Mouse (Mus musculus) hindbrain, embryonic 11.5 days (tissue): ENCODE measurements around the gene Ppme1. TPM values are rescaled to one million over a fixed set of nuclear protein-coding genes. Genes with fewer than 3 reads are reported as not detected.
A peak's percentile ranks its signal among the peaks of the same experiment; 100 is the strongest.

Experiments used
- ATAC-seq: fragments of 200-750 bp; cut with Nextera tagmentation; 2 replicates; pipeline ENCODE4 v1.8.0; 2017; ENCODE audit warnings: mild to moderate bottlenecking, moderate TSS enrichment, moderate library complexity; ENCODE audit not compliant: low FRiP score
- DNase-seq: peaks from one replicate; pipeline ENCODE4 v3.0.0-alpha.2; 2015; ENCODE audit warnings: low spot score
- H3K27ac ChIP-seq: fragments of 300-500 bp; sonication (generic); 2 replicates; pipeline ENCODE4 v1.5.1; 2014; ENCODE audit warnings: mild to moderate bottlenecking, low read depth, low read length
- H3K27me3 ChIP-seq: fragments of 300-500 bp; sonication (generic); 2 replicates; pipeline ENCODE4 v1.6.1; 2014; ENCODE audit warnings: mild to moderate bottlenecking, low read length, moderate library complexity, mixed read lengths; ENCODE audit not compliant: control insufficient read depth, insufficient read depth
- H3K36me3 ChIP-seq: fragments of 300-500 bp; sonication (generic); 2 replicates; pipeline ENCODE4 v1.6.1; 2014; ENCODE audit warnings: mild to moderate bottlenecking, low read length, moderate library complexity, mixed read lengths; ENCODE audit not compliant: control insufficient read depth, insufficient read depth
- H3K4me1 ChIP-seq: fragments of 300-500 bp; sonication (generic); replicated peaks from 2 replicates; pipeline ENCODE4 v1.6.1; 2014; ENCODE audit warnings: low read length, mixed read lengths; ENCODE audit not compliant: control insufficient read depth, insufficient read depth
- H3K4me2 ChIP-seq: fragments of 300-500 bp; sonication (generic); replicated peaks from 2 replicates; pipeline ENCODE4 v1.6.1; 2014; ENCODE audit warnings: mild to moderate bottlenecking, low read depth, low read length
- H3K4me3 ChIP-seq: fragments of 300-500 bp; sonication (generic); 2 replicates; pipeline ENCODE4 v1.5.1; 2014; ENCODE audit warnings: low read depth, low read length
- H3K9ac ChIP-seq: fragments of 300-500 bp; sonication (generic); 2 replicates; pipeline ENCODE4 v1.6.1; 2014; ENCODE audit warnings: low read depth, low read length
- H3K9me3 ChIP-seq: fragments of 300-500 bp; sonication (generic); 2 replicates; pipeline ENCODE4 v1.6.1; 2016; ENCODE audit warnings: low read length; ENCODE audit not compliant: control insufficient read depth
- WGBS: fragments of 180-500 bp; shearing (Covaris S2); extraction: QIAGEN DNeasy Blood & Tissue Kit; methylation state at CpG from one replicate; pipeline ENCODE4 v1.1.7; 2014; 5-methylcytosine and 5-hydroxymethylcytosine counted together
- polyA plus RNA-seq: library from polyadenylated mRNA; unstranded; fragments of >200 nt; fragmentation: Nextera tagmentation; extraction: Ambion mirVana; gene quantifications from 2 replicates; pipeline ENCODE4 v1.2.1, GENCODE M21; 2014

Ppme1 gene
- polyA plus RNA-seq: 99.9 and 112 TPM in 2 replicates

DNA sequence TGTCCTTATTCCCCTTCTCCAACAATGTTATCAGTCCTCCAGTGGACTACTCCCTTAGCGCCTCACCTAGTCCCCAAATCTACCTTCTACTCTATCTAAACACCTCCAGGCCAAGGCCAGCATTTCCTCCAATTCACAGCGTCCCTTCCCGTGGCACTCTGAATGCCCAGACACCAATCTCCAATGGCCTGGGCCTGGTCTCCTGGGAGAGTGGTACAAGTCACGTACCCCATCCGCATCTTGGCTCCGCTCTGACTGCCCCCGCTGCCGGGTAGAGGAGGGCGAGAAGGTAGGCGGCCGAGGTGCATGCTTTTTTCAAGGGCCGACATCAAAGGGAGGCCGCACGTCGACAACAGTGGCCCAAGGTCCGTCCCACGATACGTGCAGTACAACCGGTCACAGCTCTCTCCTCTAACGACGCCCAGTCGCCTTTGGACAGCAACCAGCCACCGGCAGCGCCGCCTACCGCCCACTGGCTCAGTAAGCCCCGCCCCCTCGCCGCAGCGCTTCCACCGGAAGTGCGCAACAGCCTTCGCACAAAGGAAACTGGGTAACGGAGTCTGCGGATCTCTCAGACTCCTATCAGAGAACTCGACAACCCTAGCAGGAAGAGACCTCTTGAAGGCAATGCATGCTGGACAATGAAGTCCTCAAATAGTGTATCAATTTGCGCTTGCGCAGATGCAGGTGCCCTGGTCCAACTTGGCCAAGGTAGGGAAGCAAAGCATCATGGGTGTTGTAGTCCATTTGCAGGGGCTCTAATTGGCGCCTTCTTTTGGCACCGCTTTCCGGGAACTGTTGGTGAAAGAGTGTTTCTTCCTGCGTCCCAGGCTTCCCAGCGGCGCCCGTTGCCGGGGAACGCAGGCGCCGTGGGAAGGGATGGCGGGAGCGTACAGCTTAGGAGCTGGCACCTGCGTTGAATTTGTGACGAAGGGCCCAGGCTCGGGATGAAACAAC, at the start of gene Ppme1, which contains the start of gene C2cd3:
Gene Ppme1, minus strand, starts transcription at position 813 of the 957 bp plus-strand sequence.
Gene C2cd3, plus strand, starts transcription at position 739 of the 957 bp plus-strand sequence.
- 0 out of 2 replicates have a peak, but pooled peaks cover 2% of the 10 kb centered on the region for H3K36me3 ChIP-seq
- ATAC-seq: peak; percentile 98
- H3K27ac ChIP-seq: peak within 1 kb of the TSS; percentile 83
- no peaks in the 10 kb centered on the region for H3K4me1 ChIP-seq
- H3K4me3 ChIP-seq: peak within 1 kb of the TSS; percentile 69
- H3K4me2 ChIP-seq: peak within 1 kb of the TSS; percentile 74
- peak within 1 kb of the TSS; percentile 84 for H3K9ac ChIP-seq
- DNase-seq: peak; percentile 98
- WGBS: under 1% methylated on average over 54 of the region's 54 CpGs
- H3K9me3 ChIP-seq: no peaks in the 10 kb centered on the region
- no peaks in the 10 kb centered on the region for H3K27me3 ChIP-seq

DNA sequence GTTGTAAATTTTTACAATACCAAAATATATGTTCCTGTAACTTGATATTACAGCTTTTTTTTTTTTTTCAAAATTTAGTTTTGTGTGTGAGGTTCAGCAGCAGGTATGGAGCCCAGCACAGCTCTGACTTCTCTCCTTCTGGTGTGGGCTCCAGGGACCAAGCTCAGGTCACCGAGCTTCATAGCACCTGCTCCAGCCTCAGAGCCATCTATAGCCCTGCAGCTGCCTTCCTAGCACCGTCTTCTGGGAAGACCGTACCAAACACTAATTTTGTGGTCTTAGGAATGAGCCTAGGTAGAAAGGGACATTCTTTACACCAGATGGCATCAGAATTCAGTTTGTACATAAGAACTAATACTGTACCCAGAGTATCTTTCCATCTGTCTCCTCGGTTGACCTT, 36.6 kb upstream of the Ppme1 start:
- no peaks in the 10 kb centered on the region for H3K9me3 ChIP-seq
- H3K36me3 ChIP-seq: peaks cover 8% of the 10 kb centered on the region; the same call in 1 of the 2 replicates
- H3K9ac ChIP-seq: no peak overlapping the region
- H3K27ac ChIP-seq: no peak overlapping the region
- no peaks in the 10 kb centered on the region for H3K27me3 ChIP-seq
- no peak overlapping the region for H3K4me3 ChIP-seq
- H3K4me2 ChIP-seq: no peak overlapping the region
- DNase-seq: no peak
- H3K4me1 ChIP-seq: no peaks in the 10 kb centered on the region
- no peak for ATAC-seq
- 93% methylated on average over 4 of the region's 4 CpGs for WGBS

DNA sequence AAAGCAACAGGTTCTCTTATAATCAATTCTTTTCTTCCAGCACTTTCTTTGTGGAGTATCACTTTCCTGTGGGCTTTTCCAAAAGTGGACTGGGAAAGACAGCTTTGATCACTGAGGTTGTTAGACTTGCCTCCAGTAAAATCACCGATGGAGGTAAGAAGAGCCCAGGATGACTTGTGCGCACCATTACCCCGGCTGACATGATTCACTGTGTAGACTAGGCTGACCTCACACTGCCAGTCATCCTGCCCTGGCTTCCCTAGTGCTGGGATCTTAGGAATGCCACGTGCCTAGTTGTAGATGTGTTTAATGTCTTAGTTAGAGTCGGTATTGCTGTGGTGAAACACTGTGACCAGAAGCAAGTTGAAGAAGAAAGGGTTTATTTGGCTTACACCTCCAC, 35.6 kb upstream of the Ppme1 start:
- no peak overlapping the region for H3K9ac ChIP-seq
- no peak for ATAC-seq
- DNase-seq: no peak
- H3K4me2 ChIP-seq: no peak overlapping the region
- WGBS: 99% methylated on average over 5 of the region's 5 CpGs
- no peaks in the 10 kb centered on the region for H3K4me1 ChIP-seq
- no peaks in the 10 kb centered on the region for H3K9me3 ChIP-seq
- H3K27me3 ChIP-seq: no peaks in the 10 kb centered on the region
- H3K27ac ChIP-seq: no peak overlapping the region
- peaks cover 8% of the 10 kb centered on the region; the same call in 1 of the 2 replicates for H3K36me3 ChIP-seq
- no peak overlapping the region for H3K4me3 ChIP-seq

DNA sequence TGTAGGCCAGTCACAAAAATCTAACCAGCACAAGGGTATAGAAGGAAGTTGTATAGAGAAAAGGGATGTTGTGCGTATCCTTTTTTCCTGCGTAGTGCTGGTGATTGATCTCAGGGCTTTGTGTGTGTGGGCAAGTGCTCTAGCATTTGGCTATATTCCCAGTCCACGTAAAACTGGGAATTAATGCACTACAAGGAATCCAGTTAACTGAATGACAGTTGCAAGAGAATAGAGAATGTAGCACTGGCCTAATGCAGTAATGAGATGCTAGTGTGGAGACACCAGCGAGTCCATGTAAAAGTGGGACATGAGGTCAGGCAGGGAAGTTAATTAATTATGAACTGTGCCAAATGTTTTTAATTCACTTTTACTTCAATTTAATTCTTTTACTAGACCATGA, 30.6 kb upstream of the Ppme1 start:
- H3K4me3 ChIP-seq: no peak overlapping the region
- H3K27ac ChIP-seq: no peak overlapping the region
- H3K27me3 ChIP-seq: no peaks in the 10 kb centered on the region
- no peaks in the 10 kb centered on the region for H3K9me3 ChIP-seq
- H3K4me1 ChIP-seq: no peaks in the 10 kb centered on the region
- ATAC-seq (no peak), DNase-seq (no peak)
- WGBS: 94% methylated on average over 4 of the region's 4 CpGs
- no peak overlapping the region for H3K4me2 ChIP-seq
- no peak overlapping the region for H3K9ac ChIP-seq
- peaks cover 8% of the 10 kb centered on the region; the same call in 1 of the 2 replicates for H3K36me3 ChIP-seq

DNA sequence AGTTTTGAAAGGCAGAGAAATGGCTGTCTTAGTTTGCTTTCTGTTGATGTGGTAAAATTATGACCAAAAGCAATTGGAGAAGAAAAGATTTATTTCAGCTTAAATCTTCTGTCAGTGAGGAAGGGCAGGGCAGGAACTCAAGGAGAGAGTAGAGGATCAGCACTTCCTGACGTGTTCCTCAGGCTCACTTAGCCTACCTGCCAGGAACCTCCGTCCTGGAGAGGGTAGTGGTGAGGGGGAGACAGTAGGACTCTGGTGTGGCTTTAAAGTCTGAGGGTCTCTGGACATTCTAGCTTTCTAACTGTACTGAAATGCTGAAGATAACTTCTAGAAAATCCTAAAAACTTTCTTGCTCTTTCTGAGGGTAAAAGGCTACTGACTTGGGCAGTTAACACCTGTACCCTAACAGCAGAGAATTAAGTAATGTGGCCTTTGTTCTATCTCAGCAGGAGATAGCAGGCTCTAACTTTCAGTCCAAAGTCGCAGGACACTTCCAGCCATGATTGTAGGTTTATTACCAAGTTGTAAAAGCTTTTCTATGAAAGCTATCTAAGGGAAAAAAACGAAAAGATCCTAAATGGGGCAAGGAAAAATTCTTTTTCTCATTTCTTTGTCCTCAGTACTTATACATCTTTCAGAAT, 28.9 kb upstream of the Ppme1 start:
- Histone ChIP-seq H3K27ac (no peak overlapping the region), H3K4me2 (no peak overlapping the region), H3K4me1 (no peaks in the 10 kb centered on the region), H3K9me3 (no peaks in the 10 kb centered on the region), H3K36me3 (peaks cover 8% of the 10 kb centered on the region; the same call in 1 of the 2 replicates), H3K4me3 (no peak overlapping the region), H3K9ac (no peak overlapping the region), H3K27me3 (no peaks in the 10 kb centered on the region)
- no peak for ATAC-seq
- WGBS: 73% methylated on average over 4 of the region's 4 CpGs
- DNase-seq: no peak

DNA sequence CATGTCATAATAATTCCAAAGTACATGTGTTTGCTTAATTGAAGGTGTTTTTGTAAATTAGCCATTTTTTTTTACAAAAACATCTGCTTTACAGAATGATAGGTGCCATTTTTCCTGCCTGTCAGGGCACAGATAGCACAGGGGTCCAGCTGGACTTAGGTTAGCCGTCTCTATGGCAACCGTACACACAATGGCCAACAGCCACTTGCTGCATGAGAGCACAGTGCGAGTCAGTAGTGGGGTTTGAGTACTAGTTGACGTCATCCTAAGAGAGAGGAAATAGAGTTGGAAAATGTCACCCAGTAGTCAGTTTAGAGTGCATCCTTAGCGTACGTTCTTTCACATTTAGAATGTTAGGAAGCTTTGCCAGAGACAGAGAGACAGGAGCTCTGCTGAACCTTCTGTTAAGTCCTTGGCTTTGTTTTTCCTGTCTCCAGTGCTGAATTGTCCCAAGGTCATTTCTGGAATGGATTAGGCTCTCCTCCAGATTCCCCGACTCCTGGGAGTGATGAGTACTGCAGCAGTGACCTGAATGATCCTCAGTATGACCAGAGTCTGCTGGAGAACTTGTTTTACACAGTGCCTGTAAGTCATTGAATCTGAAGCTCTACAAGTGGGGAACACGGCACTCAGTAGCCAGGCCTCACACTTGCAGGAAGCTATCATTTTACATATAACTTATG, 27.3 kb upstream of the Ppme1 start:
- ATAC-seq (peak; percentile 57; the same call in 1 of the 2 replicates), DNase-seq (peak; percentile 54)
- no peak overlapping the region for H3K4me3 ChIP-seq
- no peaks in the 10 kb centered on the region for H3K27me3 ChIP-seq
- WGBS: 70% methylated on average over 8 of the region's 8 CpGs
- peaks cover 11% of the 10 kb centered on the region; the same call in 1 of the 2 replicates for H3K36me3 ChIP-seq
- no peak overlapping the region for H3K27ac ChIP-seq
- H3K4me1 ChIP-seq: no peaks in the 10 kb centered on the region
- H3K9ac ChIP-seq: no peak overlapping the region
- H3K9me3 ChIP-seq: no peaks in the 10 kb centered on the region
- H3K4me2 ChIP-seq: no peak overlapping the region

DNA sequence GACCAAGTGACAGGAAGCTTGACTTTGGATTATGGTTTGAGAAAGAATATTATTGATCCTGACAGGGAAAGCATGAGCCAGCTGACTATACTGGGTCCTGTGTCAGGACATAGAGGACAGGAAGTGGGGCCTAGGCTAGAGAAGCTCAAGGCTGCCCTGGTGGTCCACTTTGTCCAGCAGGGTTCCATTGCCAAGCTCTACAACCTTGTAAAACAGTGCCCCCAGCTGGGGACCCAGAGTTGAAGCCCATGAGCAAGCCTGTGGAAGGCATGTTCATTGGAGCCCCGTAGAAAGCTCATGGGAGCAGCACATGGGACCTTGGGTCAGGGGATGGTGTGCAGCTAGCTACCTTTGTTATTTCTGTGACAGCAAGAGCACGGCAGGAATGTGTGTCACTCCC, 20.2 kb upstream of the Ppme1 start:
- Histone ChIP-seq H3K4me2 (no peak overlapping the region), H3K27ac (no peak overlapping the region), H3K9ac (no peak overlapping the region), H3K9me3 (no peaks in the 10 kb centered on the region), H3K4me3 (no peak overlapping the region), H3K36me3 (peaks cover 13% of the 10 kb centered on the region; the same call in 1 of the 2 replicates), H3K4me1 (no peaks in the 10 kb centered on the region), H3K27me3 (no peaks in the 10 kb centered on the region)
- ATAC-seq (no peak), DNase-seq (no peak)
- 80% methylated on average over 2 of the region's 2 CpGs for WGBS

DNA sequence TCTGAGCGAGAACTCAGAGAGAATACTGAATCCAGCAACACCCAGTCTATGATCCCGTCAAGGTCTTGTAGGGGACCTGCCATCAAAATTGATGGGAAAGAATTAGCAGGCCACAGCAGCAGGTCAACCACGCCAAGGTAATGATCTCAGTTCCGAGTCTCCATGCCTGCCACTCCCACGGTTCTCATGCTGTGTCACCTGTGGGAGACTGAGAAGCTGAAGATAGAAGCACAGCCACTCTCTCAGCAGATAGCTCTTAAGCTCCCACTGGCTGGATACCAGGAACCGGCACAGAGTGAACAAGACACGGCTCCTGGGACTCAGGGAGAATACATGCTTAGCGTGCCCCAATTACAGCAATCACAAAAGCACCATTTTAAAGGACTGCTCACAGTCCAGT, 18.1 kb upstream of the Ppme1 start:
- Histone ChIP-seq H3K4me3 (no peak overlapping the region), H3K4me2 (no peak overlapping the region), H3K9me3 (no peaks in the 10 kb centered on the region), H3K27me3 (no peaks in the 10 kb centered on the region), H3K36me3 (peaks cover 11% of the 10 kb centered on the region; the same call in 1 of the 2 replicates), H3K4me1 (no peaks in the 10 kb centered on the region), H3K9ac (no peak overlapping the region), H3K27ac (no peak overlapping the region)
- no peak for DNase-seq
- ATAC-seq: no peak
- 89% methylated on average over 8 of the region's 8 CpGs for WGBS
